ENCODE assay signal across 11 mouse cellular contexts in the genomic region with DNA sequence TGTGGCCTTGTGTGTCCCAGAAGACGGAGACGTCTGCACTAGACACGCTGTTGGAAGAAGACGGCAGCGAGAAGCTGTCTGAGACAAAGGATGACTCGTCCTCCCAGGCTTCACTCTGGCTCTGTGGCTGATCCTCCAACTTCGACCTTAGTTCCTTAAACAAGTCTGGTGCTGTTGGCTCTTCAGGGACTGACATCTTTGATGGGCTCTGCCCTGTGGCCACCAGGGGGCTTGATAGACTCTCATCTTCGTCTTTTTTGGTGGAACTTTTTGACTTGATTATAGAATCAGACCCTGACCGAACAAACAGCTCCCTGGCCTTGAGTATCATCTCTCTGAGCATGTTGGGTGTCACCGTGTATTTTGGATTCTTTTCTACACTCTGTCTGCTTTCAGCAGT. TPM values are rescaled to one million over a fixed set of nuclear protein-coding genes. Genes with fewer than 3 reads are reported as not detected.
DNase-seq lines count a peak whose midpoint lies in the region; ATAC-seq and TF ChIP-seq lines count a peak whose summit lies in the region.
"Had no signal": no experiment of that assay in that cellular context is flagged by ENCODE, and none has a peak within 500 bp of the region (broad histone marks: within the 10 kb centered on the region; RNA-seq: fewer than 3 reads in every experiment).

No protein-coding gene starts in this region.

- intact Hi-C loops in gastrocnemius, postnatal 36 days (cut with DNase I), result no loop called here

- peak; percentile 26 for DNase-seq in gastrocnemius, postnatal 10 days
- no peak for DNase-seq in gastrocnemius, postnatal 36 days
- DNase-seq in lung, adult 2 months, result no peak
- DNase-seq in lung, postnatal 25 days (ENCODE audit: low spot score), result no peak
- no peak for DNase-seq in left cerebral cortex, adult 9 months (ENCODE audit: low spot score in 2 of 2)
- DNase-seq in layer of hippocampus, postnatal 25 days (ENCODE audit: extremely low spot score in 1 of 2, low spot score in 1 of 2), result no peak

- TF ChIP-seq CTCF in lung, adult 2 months (IDR thresholded peaks at IDR 0.05; ENCODE audit: insufficient read depth, low read length), result 0 out of 2 replicates have a peak, but pooled peaks have one; percentile 22
- peak; percentile 50; the same call in 1 of the 2 replicates for TF ChIP-seq CTCF in bone marrow, adult 2 months (IDR thresholded peaks at IDR 0.05; ENCODE audit: control insufficient read depth, insufficient read depth, low read length)

- no peak overlapping the region for H3K4me3 ChIP-seq in lung, adult 2 months (replicated peaks; ENCODE audit: extremely low read depth, low read depth, low read length)
- H3K4me3 ChIP-seq in bone marrow, adult 2 months (replicated peaks; ENCODE audit: control insufficient read depth, low read depth, low read length), result no peak overlapping the region
- H3K4me3 ChIP-seq: limb, embryonic 15.5 days had no signal

- ATAC-seq in megakaryocyte-erythroid progenitor cell, adult 5-6 weeks (replicated peaks; ENCODE audit: low FRiP score, low TSS enrichment, poor library complexity, severe bottlenecking), result 0 out of 2 replicates have a peak, but pooled peaks have one; percentile 20
- ATAC-seq: intestine, embryonic 16.5 days had no signal

- 55% methylated on average over 10 of the region's 10 CpGs for WGBS in lung, adult 2 months
- WGBS in bone marrow, adult 2 months, result 43% methylated on average over 10 of the region's 10 CpGs

- no peaks in the 10 kb centered on the region for H3K4me1 ChIP-seq in lung, adult 2 months (ENCODE audit: control insufficient read depth, insufficient read depth, low read length)
- no peaks in the 10 kb centered on the region; the same call in 1 of the 2 replicates for H3K4me1 ChIP-seq in bone marrow, adult 2 months (ENCODE audit: control insufficient read depth, insufficient read depth, low read length)
- H3K4me1 ChIP-seq: limb, embryonic 15.5 days had no signal

- no peak overlapping the region for H3K27ac ChIP-seq in bone marrow, adult 2 months (ENCODE audit: control insufficient read depth, insufficient read depth, low read depth, low read length, poor library complexity)
- H3K27ac ChIP-seq: limb, embryonic 15.5 days had no signal

- TF ChIP-seq POLR2A in lung, adult 2 months (IDR thresholded peaks at IDR 0.05; ENCODE audit: borderline replicate concordance, extremely low read depth, low read depth, low read length), result no peak
- TF ChIP-seq POLR2A in bone marrow, adult 2 months (IDR thresholded peaks at IDR 0.05; ENCODE audit: borderline replicate concordance, control insufficient read depth, low read depth, low read length), result no peak

RNA-seq across cellular contexts. Expression of gene 1700014D04Rik, which starts 4.9 kb away (rescaled TPM):
- not detected for total RNA-seq in gastrocnemius, postnatal 10 days (2021)
- total RNA-seq in gastrocnemius, postnatal 36 days (2021), result not detected
- 0.04 TPM in 1 of 2 replicates, not detected in the other for polyA plus RNA-seq in lung, adult 2 months (2012; rRNA removed)
- polyA plus RNA-seq in bone marrow, adult 2 months (2011; ENCODE audit: insufficient read depth, insufficient read length, low replicate concordance, missing spikeins), result not detected in 2 replicates
- not detected in 2 replicates for total RNA-seq in megakaryocyte-erythroid progenitor cell, adult 5-6 weeks (2014; fragmentation: Nextera tagmentation)
- total RNA-seq in megakaryocyte-erythroid progenitor cell, adult 5-6 weeks (2017), result 0.19 and 0.38 TPM in 2 replicates
- total RNA-seq in layer of hippocampus, postnatal 25 days (2021), result under 1 TPM; 0.45 to 0.66 TPM
- polyA plus RNA-seq: intestine, embryonic 16.5 days; limb, embryonic 15.5 days had no signal

RNA-seq across cellular contexts. Expression of gene Spata31d1d, which starts 10.1 kb away (rescaled TPM):
- total RNA-seq in gastrocnemius, postnatal 10 days (2021), result not detected
- not detected for total RNA-seq in gastrocnemius, postnatal 36 days (2021)
- not detected in 2 replicates for polyA plus RNA-seq in lung, adult 2 months (2012; rRNA removed)
- polyA plus RNA-seq in bone marrow, adult 2 months (2011; ENCODE audit: insufficient read depth, insufficient read length, low replicate concordance, missing spikeins), result not detected in 2 replicates
- not detected in 2 replicates for total RNA-seq in megakaryocyte-erythroid progenitor cell, adult 5-6 weeks (2014; fragmentation: Nextera tagmentation)
- 0.42 TPM in 1 of 2 replicates, not detected in the other for total RNA-seq in megakaryocyte-erythroid progenitor cell, adult 5-6 weeks (2017)
- not detected for total RNA-seq in layer of hippocampus, postnatal 25 days (2021)
- polyA plus RNA-seq: intestine, embryonic 16.5 days; limb, embryonic 15.5 days; neural tube, embryonic 11.5 days had no signal

RNA-seq across cellular contexts. Expression of gene Isca1, which starts 27.9 kb away (rescaled TPM):
- total RNA-seq in gastrocnemius, postnatal 10 days (2021), result 100 to 1,000 TPM in 1 of 2 experiments, 10 to 100 TPM in 1; 95.1 to 108 TPM
- total RNA-seq in gastrocnemius, postnatal 36 days (2021), result 100 to 1,000 TPM; 179 to 181 TPM
- polyA plus RNA-seq in lung, adult 2 months (2012; rRNA removed), result 59.0 and 82.1 TPM in 2 replicates
- polyA plus RNA-seq in bone marrow, adult 2 months (2011; ENCODE audit: insufficient read depth, insufficient read length, low replicate concordance, missing spikeins), result 95.1 and 226 TPM in 2 replicates
- total RNA-seq in megakaryocyte-erythroid progenitor cell, adult 5-6 weeks (2014; fragmentation: Nextera tagmentation), result 160 and 164 TPM in 2 replicates
- total RNA-seq in megakaryocyte-erythroid progenitor cell, adult 5-6 weeks (2017), result 73.3 and 92.6 TPM in 2 replicates
- 100 to 1,000 TPM; 129 to 152 TPM for total RNA-seq in layer of hippocampus, postnatal 25 days (2021)

RNA-seq across cellular contexts. Expression of gene Spata31d1b, which starts 29.6 kb away (rescaled TPM):
- total RNA-seq in gastrocnemius, postnatal 10 days (2021), result not detected
- total RNA-seq in gastrocnemius, postnatal 36 days (2021), result not detected
- polyA plus RNA-seq in lung, adult 2 months (2012; rRNA removed), result 0.05 TPM in 1 of 2 replicates, not detected in the other
- not detected in 2 replicates for polyA plus RNA-seq in bone marrow, adult 2 months (2011; ENCODE audit: insufficient read depth, insufficient read length, low replicate concordance, missing spikeins)
- not detected in 2 replicates for total RNA-seq in megakaryocyte-erythroid progenitor cell, adult 5-6 weeks (2014; fragmentation: Nextera tagmentation)
- total RNA-seq in megakaryocyte-erythroid progenitor cell, adult 5-6 weeks (2017), result not detected in 2 replicates
- total RNA-seq in layer of hippocampus, postnatal 25 days (2021), result under 1 TPM; 0.12 to 0.14 TPM
- polyA plus RNA-seq: intestine, embryonic 16.5 days; limb, embryonic 15.5 days; neural tube, embryonic 11.5 days had no signal

RNA-seq across cellular contexts. Expression of gene Spata31d1a, which starts 31.6 kb away (rescaled TPM):
- not detected for total RNA-seq in gastrocnemius, postnatal 10 days (2021)
- total RNA-seq in gastrocnemius, postnatal 36 days (2021), result not detected
- polyA plus RNA-seq in lung, adult 2 months (2012; rRNA removed), result not detected in 2 replicates
- polyA plus RNA-seq in bone marrow, adult 2 months (2011; ENCODE audit: insufficient read depth, insufficient read length, low replicate concordance, missing spikeins), result not detected in 2 replicates
- 0.28 TPM in 1 of 2 replicates, not detected in the other for total RNA-seq in megakaryocyte-erythroid progenitor cell, adult 5-6 weeks (2014; fragmentation: Nextera tagmentation)
- total RNA-seq in megakaryocyte-erythroid progenitor cell, adult 5-6 weeks (2017), result not detected in 2 replicates
- total RNA-seq in layer of hippocampus, postnatal 25 days (2021), result under 1 TPM; 0.27 to 0.38 TPM
- polyA plus RNA-seq: intestine, embryonic 16.5 days; limb, embryonic 15.5 days; neural tube, embryonic 11.5 days had no signal
